Mouse (Mus musculus) heart, embryonic 11.5 days (tissue): ENCODE data around the gene Otud7b. TPM values are rescaled to one million over a fixed set of nuclear protein-coding genes. Genes with fewer than 3 reads are reported as not detected.
A peak's percentile ranks its signal among the peaks of the same experiment; 100 is the strongest.

Experiments
- ATAC-seq: fragments of 200-750 bp; cut with Nextera tagmentation; replicated peaks from 2 replicates; pipeline ENCODE4 v1.8.0; 2017; ENCODE audit warnings: moderate library complexity; ENCODE audit not compliant: insufficient number of reproducible peaks, low FRiP score, low TSS enrichment
- H3K27ac ChIP-seq: fragments of 300-500 bp; sonication (generic); 2 replicates; pipeline ENCODE4 v1.5.1; 2014; ENCODE audit warnings: mild to moderate bottlenecking, low read depth, low read length
- H3K27me3 ChIP-seq: fragments of 300-500 bp; sonication (generic); 2 replicates; pipeline ENCODE4 v1.6.1; 2014; ENCODE audit warnings: mild to moderate bottlenecking, low read length, mixed read lengths; ENCODE audit not compliant: control insufficient read depth, insufficient read depth
- H3K36me3 ChIP-seq: fragments of 300-500 bp; sonication (generic); 2 replicates; pipeline ENCODE4 v1.6.1; 2014; ENCODE audit warnings: mild to moderate bottlenecking, low read length, moderate library complexity, mixed read lengths; ENCODE audit not compliant: control insufficient read depth, insufficient read depth
- H3K4me1 ChIP-seq: fragments of 300-500 bp; sonication (generic); 2 replicates; pipeline ENCODE4 v1.6.1; 2014; ENCODE audit warnings: low read length; ENCODE audit not compliant: control insufficient read depth, insufficient read depth
- H3K4me2 ChIP-seq: fragments of 300-500 bp; sonication (generic); 2 replicates; pipeline ENCODE4 v1.6.1; 2014; ENCODE audit warnings: mild to moderate bottlenecking, moderate library complexity
- H3K4me3 ChIP-seq: fragments of 300-500 bp; sonication (generic); 2 replicates; pipeline ENCODE4 v1.5.1; 2014; ENCODE audit warnings: low read depth, low read length
- H3K9ac ChIP-seq: fragments of 300-500 bp; sonication (generic); 2 replicates; pipeline ENCODE4 v1.6.1; 2014; ENCODE audit warnings: mild to moderate bottlenecking, low read depth, low read length, moderate library complexity
- H3K9me3 ChIP-seq: fragments of 300-500 bp; sonication (generic); replicated peaks from 2 replicates; pipeline ENCODE4 v1.6.1; 2016; ENCODE audit warnings: low read length; ENCODE audit not compliant: control insufficient read depth
- WGBS: fragments of 180-500 bp; shearing (Covaris S2); extraction: QIAGEN DNeasy Blood & Tissue Kit; methylation state at CpG from one replicate; pipeline ENCODE4 v1.1.7; 2014; ENCODE audit not compliant: insufficient replicate concordance; 5-methylcytosine and 5-hydroxymethylcytosine counted together
- polyA plus RNA-seq: library from polyadenylated mRNA; unstranded; fragments of >200 nt; fragmentation: Nextera tagmentation; extraction: Ambion mirVana; gene quantifications from 2 replicates; pipeline ENCODE4 v1.2.1, GENCODE M21; 2014

The Otud7b gene
- polyA plus RNA-seq, 1 experiment from 2014 or later, result 9.3 TPM

GRCm38 (mm10) chr3:96181510-96182381 lies 77.4 kb downstream of the Otud7b start:
- Histone ChIP-seq H3K9me3 (no peaks in the 10 kb centered on the region), H3K4me1 (peaks cover 21% of the 10 kb centered on the region), H3K4me3 (peak overlapping the region; percentile 66), H3K9ac (peak overlapping the region; percentile 76), H3K27ac (peak overlapping the region; percentile 92), H3K4me2 (peak overlapping the region; percentile 80), H3K27me3 (no peaks in the 10 kb centered on the region), H3K36me3 (peaks cover 14% of the 10 kb centered on the region)
- 24% methylated on average over 12 of the region's 12 CpGs for WGBS
- ATAC-seq, result peak; percentile 15; the same call in 1 of the 2 replicates

DNA sequence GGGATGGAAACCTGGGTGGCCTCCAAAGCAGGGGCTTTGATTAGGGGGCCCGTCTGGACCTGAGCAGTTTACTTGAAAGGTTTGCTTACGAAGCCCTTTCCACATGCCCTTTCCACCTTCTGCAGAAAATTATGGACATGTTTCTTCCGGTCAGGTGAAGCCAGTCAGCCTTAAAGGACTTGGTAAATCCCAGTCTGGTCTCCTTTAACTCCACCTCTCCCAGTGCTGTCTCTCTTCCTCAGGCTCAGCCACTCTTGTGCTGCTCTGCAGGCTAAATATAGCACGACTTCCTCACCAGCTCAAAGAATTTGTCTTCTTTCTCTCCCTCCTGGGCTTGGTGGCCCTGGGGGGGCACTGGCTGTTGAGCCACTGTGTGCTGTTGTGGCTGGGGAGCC lies 78.1 kb downstream of the Otud7b start:
- Histone ChIP-seq H3K4me2 (peak overlapping the region; percentile 80), H3K4me1 (peaks cover 21% of the 10 kb centered on the region), H3K27ac (peak overlapping the region; percentile 92), H3K27me3 (no peaks in the 10 kb centered on the region), H3K4me3 (peak overlapping the region; percentile 66), H3K9ac (peak overlapping the region; percentile 76), H3K9me3 (no peaks in the 10 kb centered on the region), H3K36me3 (peaks cover 13% of the 10 kb centered on the region)
- ATAC-seq, result 0 out of 2 replicates have a peak, but pooled peaks have one; percentile 23
- WGBS, result 23% methylated on average over 4 of the region's 4 CpGs

GRCm38 (mm10) chr3:96192977-96193376 lies 88.7 kb downstream of the Otud7b start:
- ATAC-seq, result no peak

DNA sequence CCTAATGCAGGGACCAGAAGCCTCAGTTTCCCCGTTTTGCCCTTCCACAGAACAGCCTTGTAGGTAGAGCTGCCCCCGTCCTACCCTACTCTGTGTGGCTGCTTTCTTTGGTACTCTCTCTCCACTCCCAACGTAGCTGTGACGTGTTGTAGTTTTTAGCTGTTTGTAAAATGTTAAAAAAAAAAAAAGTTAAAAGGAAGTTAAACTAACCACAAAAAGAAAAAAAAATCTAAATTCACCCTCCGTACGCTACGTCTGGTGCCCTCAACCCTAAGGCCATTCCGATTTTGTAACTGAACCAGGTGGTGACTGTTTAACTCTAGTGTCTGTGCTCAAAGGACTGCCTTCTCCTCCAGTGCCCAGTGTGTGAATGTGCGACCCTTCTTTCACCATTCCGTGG lies 90.6 kb downstream of the Otud7b start:
- Histone ChIP-seq H3K36me3 (peaks cover 9% of the 10 kb centered on the region; the same call in 1 of the 2 replicates), H3K4me2 (no peak overlapping the region), H3K9ac (no peak overlapping the region), H3K27me3 (no peaks in the 10 kb centered on the region), H3K9me3 (no peaks in the 10 kb centered on the region), H3K27ac (no peak overlapping the region), H3K4me3 (no peak overlapping the region), H3K4me1 (peaks cover 12% of the 10 kb centered on the region)
- WGBS, result 83% methylated on average over 10 of the region's 10 CpGs
- ATAC-seq, result no peak

More at GRCm38 (mm10) chr3:96192977-96193376, 88.7 kb downstream of the Otud7b start:
- H3K9ac ChIP-seq, result no peak overlapping the region
- H3K4me3 ChIP-seq, result no peak overlapping the region
- H3K9me3 ChIP-seq, result no peaks in the 10 kb centered on the region
- no peaks in the 10 kb centered on the region for H3K27me3 ChIP-seq
- no peak overlapping the region for H3K27ac ChIP-seq
- H3K4me1 ChIP-seq, result peaks cover 9% of the 10 kb centered on the region
- H3K36me3 ChIP-seq, result peaks cover 11% of the 10 kb centered on the region; the same call in 1 of the 2 replicates
- H3K4me2 ChIP-seq, result no peak overlapping the region
- WGBS, result 56% methylated on average over 12 of the region's 12 CpGs

- no peaks in the 10 kb centered on the region for H3K9me3 ChIP-seq
- H3K4me3 ChIP-seq, result no peak overlapping the region
- H3K27ac ChIP-seq, result no peak overlapping the region
- ATAC-seq, result no peak
- peaks cover 12% of the 10 kb centered on the region for H3K4me1 ChIP-seq
- H3K36me3 ChIP-seq, result peaks cover 9% of the 10 kb centered on the region; the same call in 1 of the 2 replicates
- no peak overlapping the region for H3K4me2 ChIP-seq
- no peak overlapping the region for H3K9ac ChIP-seq
- 89% methylated on average over 11 of the region's 11 CpGs for WGBS
- H3K27me3 ChIP-seq, result no peaks in the 10 kb centered on the region
These were observed 91.4 kb downstream of the Otud7b start for GRCm38 (mm10) chr3:96195616-96196313.

- Histone ChIP-seq H3K9ac (peak overlapping the region; percentile 94), H3K36me3 (peaks cover 9% of the 10 kb centered on the region; the same call in 1 of the 2 replicates), H3K4me1 (peaks cover 12% of the 10 kb centered on the region), H3K27me3 (no peaks in the 10 kb centered on the region), H3K4me2 (peak overlapping the region; percentile 98), H3K4me3 (peak overlapping the region; percentile 72), H3K9me3 (no peaks in the 10 kb centered on the region), H3K27ac (peak overlapping the region; percentile 91)
- peak; percentile 19; the same call in 1 of the 2 replicates for ATAC-seq
- 19% methylated on average over 27 of the region's 27 CpGs for WGBS
These were observed 92.3 kb downstream of the Otud7b start for GRCm38 (mm10) chr3:96196437-96197128.

DNA sequence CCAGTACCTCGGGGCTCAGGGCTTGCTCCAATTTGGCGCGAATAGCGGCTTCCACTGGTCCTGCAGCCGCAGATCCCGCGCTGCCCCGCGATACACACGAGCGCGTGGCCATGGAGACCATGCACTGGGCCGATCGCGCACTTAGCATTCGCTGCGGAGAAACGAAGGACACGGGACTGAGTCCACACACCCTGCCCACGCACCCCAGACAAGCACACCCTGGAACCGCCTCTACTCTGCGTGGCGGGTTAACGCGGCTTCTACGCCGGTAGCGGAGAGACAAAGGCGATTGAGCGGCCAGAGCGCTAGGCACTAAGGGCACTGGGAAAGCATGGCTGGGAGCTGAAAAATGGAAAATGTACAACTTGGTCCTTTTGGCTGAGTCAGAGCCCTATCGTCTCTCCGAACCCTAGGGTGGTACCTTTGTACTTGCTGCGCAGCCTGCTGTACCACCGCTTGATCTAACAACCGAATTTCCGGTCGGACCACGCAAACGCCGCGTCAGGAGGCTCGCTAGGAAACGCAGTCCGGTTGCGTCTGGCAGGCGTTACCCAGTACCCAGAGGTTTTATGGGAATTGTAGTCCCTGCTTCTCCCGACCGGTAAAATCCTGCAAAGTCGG lies 92.9 kb downstream of the Otud7b start:
- under 1% methylated on average over 50 of the region's 50 CpGs for WGBS
- peak overlapping the region; percentile 91 for H3K27ac ChIP-seq
- peaks cover 9% of the 10 kb centered on the region; the same call in 1 of the 2 replicates for H3K36me3 ChIP-seq
- H3K4me1 ChIP-seq, result peaks cover 12% of the 10 kb centered on the region
- no peaks in the 10 kb centered on the region for H3K9me3 ChIP-seq
- peak overlapping the region; percentile 72 for H3K4me3 ChIP-seq
- ATAC-seq, result peak; percentile 87
- H3K9ac ChIP-seq, result peak overlapping the region; percentile 94
- H3K27me3 ChIP-seq, result no peaks in the 10 kb centered on the region
- peak overlapping the region; percentile 98 for H3K4me2 ChIP-seq

DNA sequence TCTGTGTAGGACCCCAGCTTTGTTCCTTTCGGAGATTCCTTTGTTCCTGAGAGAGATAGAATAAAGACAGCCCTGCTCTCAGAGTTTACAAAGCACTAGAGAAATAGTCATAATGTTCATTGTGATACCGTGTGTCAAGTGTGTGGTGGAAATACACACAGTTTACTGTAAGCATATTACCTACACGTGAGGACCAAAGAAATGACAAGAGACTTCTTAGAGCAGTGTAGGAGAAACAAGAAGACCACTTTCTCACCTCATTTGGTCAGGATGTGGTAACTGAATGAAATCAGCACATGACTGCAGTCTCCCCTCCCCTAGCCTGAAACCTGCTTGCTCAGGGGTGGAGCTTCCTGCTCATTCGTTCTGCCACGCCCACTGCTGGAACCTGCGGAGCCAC lies 93.9 kb downstream of the Otud7b start:
- 4% methylated on average over 6 of the region's 6 CpGs for WGBS
- ATAC-seq, result no peak
- Histone ChIP-seq H3K27me3 (no peaks in the 10 kb centered on the region), H3K27ac (0 out of 2 replicates have a peak overlapping the region, but pooled peaks have one; percentile 15), H3K4me3 (peak overlapping the region; percentile 72), H3K36me3 (peaks cover 9% of the 10 kb centered on the region; the same call in 1 of the 2 replicates), H3K4me1 (peaks cover 12% of the 10 kb centered on the region), H3K4me2 (peak overlapping the region; percentile 98), H3K9me3 (no peaks in the 10 kb centered on the region), H3K9ac (peak overlapping the region; percentile 94)
